Mouse (Mus musculus) kidney, embryonic 14.5 days (tissue): ENCODE results near the gene Lrtm2. TPM values are rescaled to one million over a fixed set of nuclear protein-coding genes. Genes with fewer than 3 reads are reported as not detected.
"Not testable (repeated sequence)": the region's sequence is repeated elsewhere in the genome, so short reads cannot be mapped to it uniquely, and the experiment has no call there.

Experiments used
- ATAC-seq: fragments of 200-750 bp; cut with Nextera tagmentation; 2 replicates; pipeline ENCODE4 v1.8.0; 2017; ENCODE audit warnings: moderate number of reproducible peaks, mild to moderate bottlenecking, moderate TSS enrichment, moderate library complexity; ENCODE audit not compliant: low FRiP score, low TSS enrichment
- H3K27ac ChIP-seq: fragments of 300-500 bp; sonication (generic); 2 replicates; pipeline ENCODE4 v1.5.1; 2014; ENCODE audit warnings: low read depth, mild to moderate bottlenecking, low read length, moderate library complexity, mixed read lengths
- H3K27me3 ChIP-seq: fragments of 300-500 bp; sonication (generic); 2 replicates; pipeline ENCODE4 v1.6.1; 2014; ENCODE audit warnings: mild to moderate bottlenecking, low read length; ENCODE audit not compliant: control insufficient read depth, insufficient read depth
- H3K36me3 ChIP-seq: fragments of 300-500 bp; sonication (generic); 2 replicates; pipeline ENCODE4 v1.6.1; 2014; ENCODE audit warnings: low read length, mixed read lengths; ENCODE audit not compliant: control insufficient read depth, insufficient read depth
- H3K4me1 ChIP-seq: fragments of 300-500 bp; sonication (generic); 2 replicates; pipeline ENCODE4 v1.6.1; 2014; ENCODE audit warnings: low read length, mixed read lengths; ENCODE audit not compliant: control insufficient read depth, insufficient read depth
- H3K4me2 ChIP-seq: fragments of 300-500 bp; sonication (generic); replicated peaks from 2 replicates; pipeline ENCODE4 v1.6.1; 2014; ENCODE audit warnings: low read depth, mild to moderate bottlenecking, low read length
- H3K4me3 ChIP-seq: fragments of 300-500 bp; sonication (generic); 2 replicates; pipeline ENCODE4 v1.5.1; 2014; ENCODE audit warnings: mild to moderate bottlenecking, low read length
- H3K9ac ChIP-seq: fragments of 300-500 bp; sonication (generic); 2 replicates; pipeline ENCODE4 v1.6.1; 2014; ENCODE audit warnings: low read depth, mild to moderate bottlenecking, low read length, moderate library complexity
- H3K9me3 ChIP-seq: fragments of 300-500 bp; sonication (generic); 2 replicates; pipeline ENCODE4 v1.6.1; 2016; ENCODE audit warnings: low read length; ENCODE audit not compliant: control insufficient read depth
- WGBS: fragments of 180-500 bp; shearing (Covaris S2); extraction: QIAGEN DNeasy Blood & Tissue Kit; methylation state at CpG from one replicate; pipeline ENCODE4 v1.1.7; 2014; 5-methylcytosine and 5-hydroxymethylcytosine counted together
- polyA plus RNA-seq: library from polyadenylated mRNA; unstranded; fragments of >200 nt; fragmentation: Nextera tagmentation; extraction: Ambion mirVana; gene quantifications from 2 replicates; pipeline ENCODE4 v1.2.1, GENCODE M21; 2014

The Lrtm2 gene
- polyA plus RNA-seq, 1 experiment from 2014 or later: not detected

GRCm38 (mm10) chr6:119363593-119363992, 33.0 kb upstream of the Lrtm2 start:
- H3K9me3 ChIP-seq: no peaks in the 10 kb centered on the region
- H3K4me2 ChIP-seq: no peak overlapping the region
- no peak overlapping the region for H3K9ac ChIP-seq
- H3K27me3 ChIP-seq: no peaks in the 10 kb centered on the region
- H3K4me3 ChIP-seq: no peak overlapping the region
- 95% methylated on average over 5 of the region's 5 CpGs for WGBS
- H3K36me3 ChIP-seq: peaks cover 57% of the 10 kb centered on the region
- H3K4me1 ChIP-seq: no peaks in the 10 kb centered on the region
- no peak overlapping the region for H3K27ac ChIP-seq
- no peak for ATAC-seq

- WGBS: 96% methylated on average over 3 of the region's 3 CpGs
- no peak overlapping the region for H3K4me2 ChIP-seq
- no peaks in the 10 kb centered on the region for H3K4me1 ChIP-seq
- no peak overlapping the region for H3K9ac ChIP-seq
- no peaks in the 10 kb centered on the region for H3K27me3 ChIP-seq
- H3K9me3 ChIP-seq: no peaks in the 10 kb centered on the region
- ATAC-seq: no peak
- peaks cover 69% of the 10 kb centered on the region for H3K36me3 ChIP-seq
- no peak overlapping the region for H3K4me3 ChIP-seq
- no peak overlapping the region for H3K27ac ChIP-seq
These were observed 30.5 kb upstream of the Lrtm2 start for GRCm38 (mm10) chr6:119360925-119361702.

GRCm38 (mm10) chr6:119360250-119360649, 29.7 kb upstream of the Lrtm2 start:
- not testable (repeated sequence) for H3K9me3 ChIP-seq, H3K4me2 ChIP-seq, ATAC-seq, H3K27me3 ChIP-seq, H3K27ac ChIP-seq, H3K4me3 ChIP-seq, H3K9ac ChIP-seq, H3K4me1 ChIP-seq
- peaks cover 71% of the 10 kb centered on the region for H3K36me3 ChIP-seq
- WGBS: 94% methylated on average over 6 of the region's 6 CpGs

GRCm38 (mm10) chr6:119358020-119358571, 27.5 kb upstream of the Lrtm2 start:
- ATAC-seq: no peak
- Histone ChIP-seq H3K9me3 (no peaks in the 10 kb centered on the region), H3K4me1 (no peaks in the 10 kb centered on the region), H3K27ac (no peak overlapping the region), H3K4me2 (no peak overlapping the region), H3K9ac (no peak overlapping the region), H3K27me3 (no peaks in the 10 kb centered on the region), H3K36me3 (peaks cover 76% of the 10 kb centered on the region), H3K4me3 (no peak overlapping the region)
- 88% methylated on average over 8 of the region's 8 CpGs for WGBS

- Histone ChIP-seq H3K27me3 (no peaks in the 10 kb centered on the region), H3K36me3 (peaks cover 36% of the 10 kb centered on the region), H3K27ac (no peak overlapping the region), H3K4me3 (no peak overlapping the region), H3K9me3 (no peaks in the 10 kb centered on the region), H3K4me1 (no peaks in the 10 kb centered on the region), H3K4me2 (no peak overlapping the region), H3K9ac (no peak overlapping the region)
- no peak for ATAC-seq
- 77% methylated on average over 6 of the region's 6 CpGs for WGBS
These were observed 21.9 kb upstream of the Lrtm2 start for GRCm38 (mm10) chr6:119352501-119352900.

GRCm38 (mm10) chr6:119351656-119352055, 21.1 kb upstream of the Lrtm2 start:
- no peaks in the 10 kb centered on the region for H3K27me3 ChIP-seq
- no peak overlapping the region for H3K9ac ChIP-seq
- H3K36me3 ChIP-seq: peaks cover 30% of the 10 kb centered on the region
- ATAC-seq: no peak
- no peaks in the 10 kb centered on the region for H3K4me1 ChIP-seq
- 78% methylated on average over 8 of the region's 8 CpGs for WGBS
- H3K4me2 ChIP-seq: no peak overlapping the region
- no peaks in the 10 kb centered on the region for H3K9me3 ChIP-seq
- no peak overlapping the region for H3K27ac ChIP-seq
- no peak overlapping the region for H3K4me3 ChIP-seq

GRCm38 (mm10) chr6:119350703-119351198, 20.2 kb upstream of the Lrtm2 start:
- Histone ChIP-seq H3K9ac (no peak overlapping the region), H3K27me3 (no peaks in the 10 kb centered on the region), H3K27ac (no peak overlapping the region), H3K9me3 (no peaks in the 10 kb centered on the region), H3K4me3 (no peak overlapping the region), H3K4me2 (no peak overlapping the region), H3K4me1 (no peaks in the 10 kb centered on the region), H3K36me3 (peaks cover 24% of the 10 kb centered on the region)
- WGBS: 89% methylated on average over 9 of the region's 9 CpGs
- no peak for ATAC-seq

GRCm38 (mm10) chr6:119348234-119348633, 17.7 kb upstream of the Lrtm2 start:
- no peak overlapping the region for H3K4me2 ChIP-seq
- no peak overlapping the region for H3K4me3 ChIP-seq
- no peak for ATAC-seq
- H3K4me1 ChIP-seq: no peaks in the 10 kb centered on the region
- H3K36me3 ChIP-seq: peaks cover under 1% of the 10 kb centered on the region; the same call in 1 of the 2 replicates
- no peak overlapping the region for H3K27ac ChIP-seq
- no peaks in the 10 kb centered on the region for H3K27me3 ChIP-seq
- no peaks in the 10 kb centered on the region for H3K9me3 ChIP-seq
- no peak overlapping the region for H3K9ac ChIP-seq
- WGBS: 0% methylated on average over 1 of the region's 1 CpGs

- no peaks in the 10 kb centered on the region for H3K27me3 ChIP-seq
- no peak overlapping the region for H3K4me2 ChIP-seq
- WGBS: 79% methylated on average over 5 of the region's 5 CpGs
- no peaks in the 10 kb centered on the region for H3K9me3 ChIP-seq
- no peaks in the 10 kb centered on the region for H3K36me3 ChIP-seq
- no peak for ATAC-seq
- H3K4me1 ChIP-seq: no peaks in the 10 kb centered on the region
- no peak overlapping the region for H3K27ac ChIP-seq
- no peak overlapping the region for H3K4me3 ChIP-seq
- H3K9ac ChIP-seq: no peak overlapping the region
These were observed 17.2 kb upstream of the Lrtm2 start for GRCm38 (mm10) chr6:119347813-119348212.
